Mouse (Mus musculus) forebrain, embryonic 12.5 days (tissue): Measurements from ENCODE around the gene Tmem88. TPM values are rescaled to one million over a fixed set of nuclear protein-coding genes. Genes with fewer than 3 reads are reported as not detected.

Experiments used
- ATAC-seq: fragments of 200-750 bp; cut with Nextera tagmentation; 2 replicates; pipeline ENCODE4 v1.8.0; 2017; ENCODE audit warnings: moderate TSS enrichment; ENCODE audit not compliant: low FRiP score
- H3K27ac ChIP-seq: fragments of 300-500 bp; sonication (generic); 2 replicates; pipeline ENCODE4 v1.5.1; 2016; ENCODE audit warnings: mild to moderate bottlenecking
- H3K27me3 ChIP-seq: fragments of 300-500 bp; sonication (generic); 2 replicates; pipeline ENCODE4 v1.6.1; 2016; ENCODE audit warnings: mild to moderate bottlenecking
- H3K36me3 ChIP-seq: fragments of 300-500 bp; sonication (generic); replicated peaks from 2 replicates; pipeline ENCODE4 v1.6.1; 2016; ENCODE audit warnings: mild to moderate bottlenecking
- H3K4me1 ChIP-seq: fragments of 300-500 bp; sonication (generic); 2 replicates; pipeline ENCODE4 v1.6.1; 2016
- H3K4me2 ChIP-seq: fragments of 300-500 bp; sonication (generic); 2 replicates; pipeline ENCODE4 v1.6.1; 2016; ENCODE audit warnings: mild to moderate bottlenecking, moderate library complexity
- H3K4me3 ChIP-seq: fragments of 300-500 bp; sonication (generic); replicated peaks from 2 replicates; pipeline ENCODE4 v1.5.1; 2016; ENCODE audit warnings: mild to moderate bottlenecking
- H3K9ac ChIP-seq: fragments of 300-500 bp; sonication (generic); 2 replicates; pipeline ENCODE4 v1.6.1; 2016; ENCODE audit warnings: mild to moderate bottlenecking
- H3K9me3 ChIP-seq: fragments of 300-500 bp; sonication (generic); 2 replicates; pipeline ENCODE4 v1.6.1; 2016
- WGBS: fragments of 180-500 bp; shearing (Covaris S2); methylation state at CpG from one replicate; pipeline ENCODE4 v1.1.7; 2016; 5-methylcytosine and 5-hydroxymethylcytosine counted together
- polyA plus RNA-seq: library from polyadenylated mRNA; unstranded; fragments of >200 nt; fragmentation: Nextera tagmentation; extraction: Ambion mirVana; gene quantifications from 2 replicates; pipeline ENCODE4 v1.2.1, GENCODE M21; 2016

Gene Tmem88
- 9.1 and 11.2 TPM in 2 replicates for polyA plus RNA-seq

- ATAC-seq = no peak
- peaks cover 43% of the 10 kb centered on the region for H3K27me3 ChIP-seq
- no peaks in the 10 kb centered on the region for H3K9me3 ChIP-seq
- peak within 1 kb of the TSS; percentile 46 for H3K27ac ChIP-seq
- H3K4me2 ChIP-seq = peak within 1 kb of the TSS; percentile 82
- peaks cover 53% of the 10 kb centered on the region for H3K4me1 ChIP-seq
- WGBS = 3% methylated on average over 16 of the region's 16 CpGs
- peak within 1 kb of the TSS; percentile 78 for H3K9ac ChIP-seq
- peak within 1 kb of the TSS; percentile 27 for H3K4me3 ChIP-seq
- H3K36me3 ChIP-seq = peaks cover 41% of the 10 kb centered on the region
Observed at GRCm38 (mm10) chr11:69398059-69398458, at the start of gene Tmem88. Gene Tmem88 (minus strand): TSS chr11:69398234.

- ATAC-seq = no peak
- Histone ChIP-seq H3K9ac (no peak overlapping the region), H3K9me3 (no peaks in the 10 kb centered on the region), H3K27me3 (no peaks in the 10 kb centered on the region), H3K4me3 (no peak overlapping the region), H3K4me1 (0 out of 2 replicates have a peak, but pooled peaks cover 3% of the 10 kb centered on the region), H3K27ac (no peak overlapping the region), H3K4me2 (no peak overlapping the region), H3K36me3 (no peaks in the 10 kb centered on the region)
- WGBS = 87% methylated on average over 7 of the region's 7 CpGs
Observed at GRCm38 (mm10) chr11:69447299-69447698, 49.3 kb upstream of the Tmem88 start.

GRCm38 (mm10) chr11:69443328-69443727, 45.3 kb upstream of the Tmem88 start:
- no peak overlapping the region for H3K9ac ChIP-seq
- no peak overlapping the region for H3K27ac ChIP-seq
- ATAC-seq = no peak
- no peak overlapping the region for H3K4me2 ChIP-seq
- H3K36me3 ChIP-seq = no peaks in the 10 kb centered on the region
- 56% methylated on average over 5 of the region's 5 CpGs for WGBS
- no peaks in the 10 kb centered on the region for H3K4me1 ChIP-seq
- H3K9me3 ChIP-seq = no peaks in the 10 kb centered on the region
- H3K27me3 ChIP-seq = no peaks in the 10 kb centered on the region
- no peak overlapping the region for H3K4me3 ChIP-seq

- no peak overlapping the region for H3K4me2 ChIP-seq
- no peak overlapping the region for H3K27ac ChIP-seq
- H3K36me3 ChIP-seq = no peaks in the 10 kb centered on the region
- no peaks in the 10 kb centered on the region for H3K9me3 ChIP-seq
- H3K9ac ChIP-seq = no peak overlapping the region
- ATAC-seq = no peak
- peaks cover under 1% of the 10 kb centered on the region; the same call in 1 of the 2 replicates for H3K4me1 ChIP-seq
- H3K27me3 ChIP-seq = 0 out of 2 replicates have a peak, but pooled peaks cover 5% of the 10 kb centered on the region
- WGBS = 66% methylated on average over 3 of the region's 3 CpGs
- no peak overlapping the region for H3K4me3 ChIP-seq
Observed at GRCm38 (mm10) chr11:69437291-69437690, 39.3 kb upstream of the Tmem88 start.

- Histone ChIP-seq H3K27me3 (0 out of 2 replicates have a peak, but pooled peaks cover 5% of the 10 kb centered on the region), H3K4me1 (peaks cover 5% of the 10 kb centered on the region; the same call in 1 of the 2 replicates), H3K4me3 (no peak overlapping the region), H3K9ac (no peak overlapping the region), H3K9me3 (no peaks in the 10 kb centered on the region), H3K36me3 (no peaks in the 10 kb centered on the region), H3K27ac (no peak overlapping the region), H3K4me2 (no peak overlapping the region)
- 78% methylated on average over 6 of the region's 6 CpGs for WGBS
- no peak for ATAC-seq
Observed at GRCm38 (mm10) chr11:69433189-69433588, 35.2 kb upstream of the Tmem88 start.

GRCm38 (mm10) chr11:69432640-69432982, 34.6 kb upstream of the Tmem88 start:
- Histone ChIP-seq H3K36me3 (no peaks in the 10 kb centered on the region), H3K4me2 (no peak overlapping the region), H3K9me3 (no peaks in the 10 kb centered on the region), H3K27ac (no peak overlapping the region), H3K4me3 (no peak overlapping the region), H3K4me1 (peaks cover 5% of the 10 kb centered on the region; the same call in 1 of the 2 replicates), H3K9ac (no peak overlapping the region), H3K27me3 (0 out of 2 replicates have a peak, but pooled peaks cover 5% of the 10 kb centered on the region)
- ATAC-seq = 0 out of 2 replicates have a peak, but pooled peaks have one; percentile 17
- 76% methylated on average over 11 of the region's 11 CpGs for WGBS

- Histone ChIP-seq H3K9me3 (no peaks in the 10 kb centered on the region), H3K36me3 (no peaks in the 10 kb centered on the region), H3K9ac (no peak overlapping the region), H3K4me1 (peaks cover 5% of the 10 kb centered on the region; the same call in 1 of the 2 replicates), H3K27ac (no peak overlapping the region), H3K4me2 (no peak overlapping the region), H3K27me3 (0 out of 2 replicates have a peak, but pooled peaks cover 5% of the 10 kb centered on the region), H3K4me3 (no peak overlapping the region)
- ATAC-seq = peak; percentile 80
- 35% methylated on average over 11 of the region's 11 CpGs for WGBS
Observed at GRCm38 (mm10) chr11:69431829-69432639, 34.0 kb upstream of the Tmem88 start.

GRCm38 (mm10) chr11:69430631-69431030, 32.6 kb upstream of the Tmem88 start:
- WGBS = 88% methylated on average over 15 of the region's 15 CpGs
- H3K4me1 ChIP-seq = peaks cover 5% of the 10 kb centered on the region; the same call in 1 of the 2 replicates
- no peak overlapping the region for H3K27ac ChIP-seq
- 0 out of 2 replicates have a peak, but pooled peaks cover 5% of the 10 kb centered on the region for H3K27me3 ChIP-seq
- H3K36me3 ChIP-seq = no peaks in the 10 kb centered on the region
- H3K4me3 ChIP-seq = no peak overlapping the region
- H3K9ac ChIP-seq = no peak overlapping the region
- no peaks in the 10 kb centered on the region for H3K9me3 ChIP-seq
- no peak overlapping the region for H3K4me2 ChIP-seq
- ATAC-seq = no peak

GRCm38 (mm10) chr11:69429313-69429712, 31.3 kb upstream of the Tmem88 start:
- no peak overlapping the region for H3K27ac ChIP-seq
- WGBS = 68% methylated on average over 2 of the region's 2 CpGs
- peaks cover 5% of the 10 kb centered on the region; the same call in 1 of the 2 replicates for H3K4me1 ChIP-seq
- no peaks in the 10 kb centered on the region for H3K36me3 ChIP-seq
- no peak overlapping the region; the same call in 1 of the 2 replicates for H3K4me3 ChIP-seq
- H3K9ac ChIP-seq = no peak overlapping the region
- H3K9me3 ChIP-seq = no peaks in the 10 kb centered on the region
- ATAC-seq = no peak
- H3K4me2 ChIP-seq = no peak overlapping the region
- peaks cover 6% of the 10 kb centered on the region; the same call in 1 of the 2 replicates for H3K27me3 ChIP-seq

GRCm38 (mm10) chr11:69428751-69429150, 30.7 kb upstream of the Tmem88 start:
- Histone ChIP-seq H3K9me3 (no peaks in the 10 kb centered on the region), H3K4me3 (no peak overlapping the region), H3K36me3 (no peaks in the 10 kb centered on the region), H3K4me2 (no peak overlapping the region), H3K9ac (no peak overlapping the region), H3K27me3 (peaks cover 9% of the 10 kb centered on the region; the same call in 1 of the 2 replicates), H3K27ac (no peak overlapping the region), H3K4me1 (peaks cover 5% of the 10 kb centered on the region; the same call in 1 of the 2 replicates)
- ATAC-seq = no peak
- WGBS = 30% methylated on average over 4 of the region's 4 CpGs

GRCm38 (mm10) chr11:69426246-69426645, 28.2 kb upstream of the Tmem88 start:
- Histone ChIP-seq H3K4me2 (no peak overlapping the region), H3K27ac (no peak overlapping the region), H3K9me3 (no peaks in the 10 kb centered on the region), H3K27me3 (peaks cover 29% of the 10 kb centered on the region), H3K4me3 (no peak overlapping the region), H3K9ac (no peak overlapping the region), H3K4me1 (peaks cover 5% of the 10 kb centered on the region), H3K36me3 (no peaks in the 10 kb centered on the region)
- 66% methylated on average over 2 of the region's 2 CpGs for WGBS
- ATAC-seq = no peak

GRCm38 (mm10) chr11:69423885-69424284, 25.9 kb upstream of the Tmem88 start:
- 79% methylated on average over 6 of the region's 6 CpGs for WGBS
- Histone ChIP-seq H3K27me3 (peaks cover 38% of the 10 kb centered on the region), H3K4me2 (no peak overlapping the region)

More at GRCm38 (mm10) chr11:69423885-69424284, 25.9 kb upstream of the Tmem88 start:
- H3K4me1 ChIP-seq = peaks cover 27% of the 10 kb centered on the region
- no peak for ATAC-seq
- H3K27ac ChIP-seq = no peak overlapping the region
- no peaks in the 10 kb centered on the region for H3K9me3 ChIP-seq
- H3K9ac ChIP-seq = no peak overlapping the region
- no peak overlapping the region for H3K4me3 ChIP-seq
- no peaks in the 10 kb centered on the region for H3K36me3 ChIP-seq
